Mouse (Mus musculus): ENCODE results near the gene Smarca4. TPM values are rescaled to one million over a fixed set of nuclear protein-coding genes. Genes with fewer than 3 reads are reported as not detected.

The Smarca4 gene
- total and polyA plus RNA-seq, 2 experiments from 2014 or later, result 22.2 to 55.9 TPM

GRCm38 (mm10) chr9:21647721-21648120 is 31.8 kb downstream of the Smarca4 start:
- Histone ChIP-seq H3K9me3 (replicated peaks; ENCODE audit: control insufficient read depth, low read length) (no peaks in the 10 kb centered on the region), H3K4me1 (ENCODE audit: control insufficient read depth, insufficient read depth) (no peaks in the 10 kb centered on the region), H3K36me3 (replicated peaks; ENCODE audit: control insufficient read depth, insufficient read depth, low read length) (peaks cover 71% of the 10 kb centered on the region), H3K4me2 (ENCODE audit: low read depth, low read length) (no peak overlapping the region), H3K27ac (ENCODE audit: low read depth) (no peak overlapping the region), H3K27me3 (ENCODE audit: control insufficient read depth, insufficient read depth, low read length) (no peaks in the 10 kb centered on the region), H3K4me3 (ENCODE audit: low read depth, low read length) (no peak overlapping the region), H3K9ac (replicated peaks; ENCODE audit: low read depth, low read length) (no peak overlapping the region)
- WGBS, result 87% methylated on average over 6 of the region's 6 CpGs
- ATAC-seq (ENCODE audit: insufficient read depth, low read depth) (no peak), DNase-seq (ENCODE audit: low spot score) (no peak)
- TF ChIP-seq CTCF (IDR thresholded peaks at IDR 0.05; ENCODE audit: low read depth) (no peak), EP300 (IDR thresholded peaks at IDR 0.05; ENCODE audit: low read depth) (no peak)

DNA sequence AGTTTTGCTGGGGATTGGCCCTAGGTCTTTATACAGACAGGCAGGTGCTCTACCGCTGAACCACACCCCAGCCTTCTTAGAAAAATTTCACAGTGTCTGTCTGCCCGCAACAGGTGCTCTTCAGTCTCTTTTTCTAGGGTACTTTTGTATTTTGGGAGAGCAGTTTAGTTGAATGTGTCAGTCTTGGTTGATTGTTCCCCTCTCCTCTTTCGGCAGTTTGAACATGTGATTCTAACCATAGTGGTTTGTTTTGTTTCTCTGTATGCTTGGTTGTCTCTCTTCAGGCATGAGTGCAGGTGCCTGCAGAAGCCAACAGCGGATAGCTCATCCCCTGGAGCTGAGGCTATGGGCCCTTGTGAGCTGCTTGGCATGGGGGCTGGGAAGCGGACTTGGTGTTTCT is 36.3 kb downstream of the Smarca4 start:
- ATAC-seq (ENCODE audit: insufficient read depth, low read depth) (no peak), DNase-seq (ENCODE audit: low spot score) (no peak)
- Histone ChIP-seq H3K9ac (replicated peaks; ENCODE audit: low read depth, low read length) (no peak overlapping the region), H3K27ac (ENCODE audit: low read depth) (no peak overlapping the region; the same call in 1 of the 2 replicates), H3K4me3 (ENCODE audit: low read depth, low read length) (no peak overlapping the region), H3K9me3 (replicated peaks; ENCODE audit: control insufficient read depth, low read length) (no peaks in the 10 kb centered on the region), H3K4me1 (ENCODE audit: control insufficient read depth, insufficient read depth) (peaks cover 15% of the 10 kb centered on the region), H3K27me3 (ENCODE audit: control insufficient read depth, insufficient read depth, low read length) (no peaks in the 10 kb centered on the region), H3K4me2 (ENCODE audit: low read depth, low read length) (no peak overlapping the region), H3K36me3 (replicated peaks; ENCODE audit: control insufficient read depth, insufficient read depth, low read length) (peaks cover 58% of the 10 kb centered on the region)
- TF ChIP-seq EP300 (IDR thresholded peaks at IDR 0.05; ENCODE audit: low read depth), result no peak
- no peak for TF ChIP-seq CTCF (IDR thresholded peaks at IDR 0.05; ENCODE audit: low read depth)
- WGBS, result 88% methylated on average over 5 of the region's 5 CpGs

DNA sequence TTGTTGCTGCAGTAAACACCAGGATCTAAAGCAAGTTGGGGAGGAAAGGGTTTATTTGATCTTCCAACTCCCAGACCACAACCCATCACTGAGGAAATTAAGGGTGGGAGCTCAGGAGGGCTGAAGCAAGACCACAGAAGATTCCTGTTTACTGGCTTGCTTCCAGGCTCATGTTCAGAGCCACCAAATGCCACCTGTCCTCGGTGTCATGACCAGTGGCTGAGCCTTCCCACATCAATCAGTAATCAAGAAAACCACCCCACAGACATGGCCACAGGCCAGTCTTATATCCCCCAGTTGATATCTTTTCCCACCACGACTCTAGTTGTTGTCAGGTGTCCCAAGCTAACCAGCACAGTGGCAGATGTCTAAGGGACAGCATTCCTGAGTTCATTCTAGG is 37.3 kb downstream of the Smarca4 start:
- no peak for ATAC-seq (ENCODE audit: insufficient read depth, low read depth)

GRCm38 (mm10) chr9:21662034-21662433 is 46.1 kb downstream of the Smarca4 start:
- Histone ChIP-seq H3K9me3 (replicated peaks; ENCODE audit: control insufficient read depth, low read length) (no peaks in the 10 kb centered on the region), H3K4me3 (ENCODE audit: low read depth, low read length) (no peak overlapping the region), H3K9ac (replicated peaks; ENCODE audit: low read depth, low read length) (no peak overlapping the region), H3K4me1 (ENCODE audit: control insufficient read depth, insufficient read depth) (no peaks in the 10 kb centered on the region), H3K27me3 (ENCODE audit: control insufficient read depth, insufficient read depth, low read length) (no peaks in the 10 kb centered on the region), H3K27ac (ENCODE audit: low read depth) (no peak overlapping the region), H3K36me3 (replicated peaks; ENCODE audit: control insufficient read depth, insufficient read depth, low read length) (peaks cover 96% of the 10 kb centered on the region), H3K4me2 (ENCODE audit: low read depth, low read length) (no peak overlapping the region)
- no peak for ATAC-seq (ENCODE audit: insufficient read depth, low read depth)
- TF ChIP-seq CTCF (IDR thresholded peaks at IDR 0.05; ENCODE audit: low read depth) (no peak), EP300 (IDR thresholded peaks at IDR 0.05; ENCODE audit: low read depth) (no peak)
- DNase-seq (ENCODE audit: low spot score), result no peak
- WGBS, result 95% methylated on average over 5 of the region's 5 CpGs

More for the DNA sequence above, 37.3 kb downstream of the Smarca4 start:
- Histone ChIP-seq H3K4me2 (ENCODE audit: low read depth, low read length) (no peak overlapping the region), H3K4me3 (ENCODE audit: low read depth, low read length) (no peak overlapping the region), H3K4me1 (ENCODE audit: control insufficient read depth, insufficient read depth) (peaks cover 15% of the 10 kb centered on the region), H3K27me3 (ENCODE audit: control insufficient read depth, insufficient read depth, low read length) (no peaks in the 10 kb centered on the region), H3K9ac (replicated peaks; ENCODE audit: low read depth, low read length) (no peak overlapping the region), H3K27ac (ENCODE audit: low read depth) (peak overlapping the region; percentile 59; the same call in 1 of the 2 replicates), H3K9me3 (replicated peaks; ENCODE audit: control insufficient read depth, low read length) (no peaks in the 10 kb centered on the region), H3K36me3 (replicated peaks; ENCODE audit: control insufficient read depth, insufficient read depth, low read length) (peaks cover 55% of the 10 kb centered on the region)
- DNase-seq (ENCODE audit: low spot score), result no peak
- 37% methylated on average over 2 of the region's 2 CpGs for WGBS
- TF ChIP-seq CTCF (IDR thresholded peaks at IDR 0.05; ENCODE audit: low read depth) (no peak), EP300 (IDR thresholded peaks at IDR 0.05; ENCODE audit: low read depth) (no peak)

DNA sequence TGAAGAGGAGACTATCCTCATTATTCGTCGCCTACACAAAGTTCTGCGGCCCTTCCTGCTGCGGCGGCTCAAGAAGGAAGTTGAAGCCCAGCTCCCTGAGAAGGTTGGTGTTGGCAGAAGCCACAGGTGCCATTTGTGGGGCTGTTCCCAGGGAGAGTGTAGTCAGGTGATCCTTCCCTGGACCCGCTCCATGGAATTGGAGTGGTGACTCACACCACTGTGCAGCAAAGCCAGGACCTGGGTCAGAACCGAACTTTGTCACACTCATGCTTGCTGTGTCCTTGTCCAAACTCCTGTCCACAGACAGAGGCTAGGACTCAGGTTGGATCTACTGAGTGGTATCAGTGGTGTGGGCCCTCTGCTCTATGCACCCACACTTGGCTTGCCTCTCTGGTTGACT is 53.0 kb downstream of the Smarca4 start:
- H3K27me3 ChIP-seq (ENCODE audit: control insufficient read depth, insufficient read depth, low read length), result no peaks in the 10 kb centered on the region
- no peak overlapping the region for H3K27ac ChIP-seq (ENCODE audit: low read depth)
- H3K9me3 ChIP-seq (replicated peaks; ENCODE audit: control insufficient read depth, low read length), result no peaks in the 10 kb centered on the region
- H3K4me3 ChIP-seq (ENCODE audit: low read depth, low read length), result no peak overlapping the region
- WGBS, result 84% methylated on average over 7 of the region's 7 CpGs
- ATAC-seq (ENCODE audit: insufficient read depth, low read depth), result no peak
- no peaks in the 10 kb centered on the region for H3K4me1 ChIP-seq (ENCODE audit: control insufficient read depth, insufficient read depth)
- H3K4me2 ChIP-seq (ENCODE audit: low read depth, low read length), result no peak overlapping the region
- peaks cover 100% of the 10 kb centered on the region for H3K36me3 ChIP-seq (replicated peaks; ENCODE audit: control insufficient read depth, insufficient read depth, low read length)
- H3K9ac ChIP-seq (replicated peaks; ENCODE audit: low read depth, low read length), result no peak overlapping the region
- TF ChIP-seq EP300 (IDR thresholded peaks at IDR 0.05; ENCODE audit: low read depth), result no peak
- no peak for TF ChIP-seq CTCF (IDR thresholded peaks at IDR 0.05; ENCODE audit: low read depth)
- no peak for DNase-seq (ENCODE audit: low spot score)

DNA sequence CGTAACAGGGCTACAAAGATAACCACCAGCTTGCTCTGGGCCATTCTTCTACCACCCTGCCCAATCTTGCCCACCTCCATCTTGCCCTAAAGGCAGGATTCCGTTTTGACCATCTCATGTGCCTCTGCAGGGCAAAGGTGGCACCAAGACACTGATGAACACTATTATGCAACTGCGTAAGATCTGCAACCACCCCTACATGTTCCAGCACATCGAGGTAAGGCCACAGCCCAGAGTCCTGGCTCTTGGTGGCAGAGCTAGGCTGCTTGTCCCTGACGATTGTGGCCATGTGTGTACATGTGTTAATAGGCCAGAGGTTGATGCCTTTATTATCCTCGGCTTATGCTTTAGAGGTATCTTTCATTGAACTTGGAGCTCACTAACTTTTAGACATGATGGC is 54.4 kb downstream of the Smarca4 start:
- no peak overlapping the region for H3K9ac ChIP-seq (replicated peaks; ENCODE audit: low read depth, low read length)

More for the DNA sequence above, 54.4 kb downstream of the Smarca4 start:
- no peak for TF ChIP-seq EP300 (IDR thresholded peaks at IDR 0.05; ENCODE audit: low read depth)
- TF ChIP-seq CTCF (IDR thresholded peaks at IDR 0.05; ENCODE audit: low read depth), result no peak
- no peak overlapping the region for H3K27ac ChIP-seq (ENCODE audit: low read depth)
- no peak for ATAC-seq (ENCODE audit: insufficient read depth, low read depth)
- 87% methylated on average over 6 of the region's 6 CpGs for WGBS
- no peaks in the 10 kb centered on the region for H3K27me3 ChIP-seq (ENCODE audit: control insufficient read depth, insufficient read depth, low read length)
- no peak overlapping the region for H3K4me3 ChIP-seq (ENCODE audit: low read depth, low read length)
- H3K36me3 ChIP-seq (replicated peaks; ENCODE audit: control insufficient read depth, insufficient read depth, low read length), result peaks cover 100% of the 10 kb centered on the region
- H3K4me2 ChIP-seq (ENCODE audit: low read depth, low read length), result no peak overlapping the region
- H3K4me1 ChIP-seq (ENCODE audit: control insufficient read depth, insufficient read depth), result no peaks in the 10 kb centered on the region
- H3K9me3 ChIP-seq (replicated peaks; ENCODE audit: control insufficient read depth, low read length), result no peaks in the 10 kb centered on the region
- no peak for DNase-seq (ENCODE audit: low spot score)
